Mouse (Mus musculus) lung, adult 2 months (tissue): Measurements from ENCODE around the gene Ap1s2. TPM values are rescaled to one million over a fixed set of nuclear protein-coding genes. Genes with fewer than 3 reads are reported as not detected.
A peak's percentile ranks its signal among the peaks of the same experiment; 100 is the strongest.

Source experiments
- DNase-seq: peaks from one replicate; pipeline ENCODE4 v3.0.0; 2022
- H3K4me1 ChIP-seq: fragments of 200-500 bp; 2 replicates; pipeline ENCODE4 v1.6.1; 2011; ENCODE audit warnings: low read length; ENCODE audit not compliant: control insufficient read depth, insufficient read depth
- H3K4me3 ChIP-seq: fragments of 200-500 bp; replicated peaks from 2 replicates; pipeline ENCODE3; 2011; ENCODE audit warnings: low read depth, mild to moderate bottlenecking, control low read depth, low read length; ENCODE audit errors: extremely low read depth
- CTCF ChIP-seq: fragments of 200-500 bp; IDR thresholded peaks from 2 replicates; pipeline ENCODE4 v1.5.1; 2011; ENCODE audit warnings: mild to moderate bottlenecking, low read length, control low read depth; ENCODE audit not compliant: insufficient read depth
- POLR2A ChIP-seq: fragments of 200-500 bp; IDR thresholded peaks from 2 replicates; pipeline ENCODE4 v1.6.1; 2011; ENCODE audit warnings: low read depth, mild to moderate bottlenecking, control low read depth, low read length, borderline replicate concordance; ENCODE audit errors: extremely low read depth
- WGBS: fragments of 180-500 bp; shearing (Covaris S2); methylation state at CpG from one replicate; pipeline ENCODE4 v1.1.7; 2018; 5-methylcytosine and 5-hydroxymethylcytosine counted together
- polyA plus RNA-seq: library from polyadenylated mRNA; depleted of rRNA; stranded (reverse); fragments of >200 nt; gene quantifications from 2 replicates; pipeline ENCODE4 v1.2.3, GENCODE M21; 2012; rRNA removed

The Ap1s2 gene
- polyA plus RNA-seq, 1 experiment, result 6.6 TPM

DNA sequence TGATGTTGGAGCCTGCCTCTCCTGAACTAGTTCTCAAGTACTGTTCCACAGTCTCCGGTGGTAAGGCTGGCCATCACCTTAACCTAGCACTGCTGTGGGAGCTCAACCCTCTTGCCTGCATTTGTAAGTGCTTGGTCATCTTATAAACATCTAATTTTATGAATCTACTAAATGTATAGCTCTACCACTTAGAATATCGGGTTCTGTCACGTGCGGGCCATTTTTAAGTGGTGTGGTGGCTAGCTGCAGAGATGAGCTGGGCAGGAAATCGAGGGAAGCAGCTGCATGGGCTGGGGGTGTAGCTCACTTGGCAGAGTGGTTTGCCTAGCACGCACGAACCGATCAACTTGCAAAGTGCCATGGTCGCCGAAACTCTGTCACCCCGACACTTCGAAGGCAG lies 48.6 kb downstream of the Ap1s2 start:
- Histone ChIP-seq H3K4me1 (no peaks in the 10 kb centered on the region), H3K4me3 (peak overlapping the region; percentile 96)
- DNase-seq, result no peak
- TF ChIP-seq POLR2A (no peak), CTCF (no peak)
- WGBS, result 36% methylated on average over 12 of the region's 12 CpGs

DNA sequence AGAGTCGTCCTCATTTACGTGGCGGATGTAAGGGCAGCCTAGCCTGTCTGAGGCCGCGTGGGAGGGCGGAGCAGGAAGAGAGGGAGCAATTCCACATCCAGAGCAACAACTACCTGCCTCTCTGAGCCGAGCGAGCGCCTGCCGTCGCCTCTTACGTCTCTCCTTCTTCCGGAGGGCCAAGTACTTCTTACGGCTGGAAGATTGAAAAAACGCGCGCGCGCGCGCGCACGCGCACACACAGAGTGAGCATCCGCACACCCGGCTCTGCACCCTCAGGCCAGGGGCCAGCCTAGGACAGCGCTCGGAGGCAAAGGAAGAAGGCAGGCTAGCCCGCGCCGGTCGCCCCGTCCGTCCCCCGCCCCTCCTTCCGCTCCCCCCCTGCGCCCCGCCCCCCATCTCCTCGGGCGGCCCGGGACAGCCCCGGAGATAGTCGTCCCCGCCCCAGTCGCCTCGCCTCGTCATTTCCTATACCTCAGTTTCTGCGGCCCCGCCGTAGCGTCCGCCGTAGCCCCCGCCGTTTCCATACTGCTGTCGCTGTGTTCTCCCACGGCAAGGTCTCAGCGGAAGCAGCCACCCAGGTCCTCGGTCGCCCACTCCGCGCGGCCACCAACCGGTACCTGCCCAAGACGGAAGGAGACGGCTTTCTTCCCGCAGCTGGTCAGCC lies 49.1 kb downstream of the Ap1s2 start:
- TF ChIP-seq POLR2A, result peak; percentile 62; the same call in 1 of the 2 replicates
- TF ChIP-seq CTCF, result no peak
- 29% methylated on average over 66 of the region's 67 CpGs for WGBS
- Histone ChIP-seq H3K4me3 (peak overlapping the region; percentile 96), H3K4me1 (no peaks in the 10 kb centered on the region)
- peak; percentile 52 for DNase-seq

DNA sequence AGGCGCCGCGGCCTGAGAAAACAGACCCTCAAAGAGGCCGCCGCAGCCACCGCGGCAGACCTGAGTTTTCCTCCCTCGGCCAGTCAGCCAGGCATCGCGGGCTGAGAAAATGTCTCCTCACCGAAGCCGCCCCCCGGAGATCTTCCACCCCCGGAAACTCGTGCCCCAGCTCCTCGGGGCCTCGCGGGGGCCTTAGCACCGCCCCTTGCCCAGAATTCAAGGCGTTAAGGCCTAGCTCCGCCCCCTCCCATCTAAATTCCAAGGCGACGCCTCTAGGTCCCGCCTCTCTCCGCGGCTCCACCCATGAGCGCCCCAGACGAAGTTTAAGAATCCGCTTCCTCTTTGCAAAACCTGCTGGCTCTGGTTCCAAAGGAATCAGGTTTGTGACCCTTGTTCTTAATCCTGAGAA lies 49.7 kb downstream of the Ap1s2 start, which contains the start of gene Zrsr2:
Zrsr2 (minus strand) TSS at position 195 of the 409 bp plus-strand sequence.
- DNase-seq, result peak; percentile 77
- no peaks in the 10 kb centered on the region for H3K4me1 ChIP-seq
- H3K4me3 ChIP-seq, result peak within 1 kb of the TSS; percentile 96
- TF ChIP-seq CTCF (no peak), POLR2A (peak; percentile 45; the same call in 1 of the 2 replicates)
- WGBS, result 29% methylated on average over 29 of the region's 29 CpGs

DNA sequence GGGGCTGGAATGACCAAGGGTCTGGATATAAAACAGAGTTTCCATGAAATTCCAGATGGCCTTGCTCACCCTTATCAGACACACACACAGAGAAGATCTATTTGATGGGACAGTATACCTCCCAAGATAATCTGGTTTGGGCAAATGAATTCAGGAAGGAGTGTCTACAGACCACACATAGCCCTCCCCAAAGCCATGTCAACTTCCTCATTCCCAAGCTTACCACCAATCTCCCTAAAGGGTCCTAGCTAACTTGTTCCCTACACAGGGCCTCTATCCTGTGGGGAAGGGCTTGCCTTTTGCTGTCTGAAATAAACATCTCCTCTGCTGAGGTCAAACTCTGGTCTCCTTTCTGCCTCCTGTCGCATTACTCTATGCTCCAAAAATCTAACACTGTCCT lies 72.3 kb downstream of the Ap1s2 start:
- TF ChIP-seq CTCF (no peak), POLR2A (no peak)
- no peak overlapping the region for H3K4me3 ChIP-seq
- 97% methylated on average over 1 of the region's 1 CpGs for WGBS
- DNase-seq, result no peak
- H3K4me1 ChIP-seq, result no peaks in the 10 kb centered on the region

DNA sequence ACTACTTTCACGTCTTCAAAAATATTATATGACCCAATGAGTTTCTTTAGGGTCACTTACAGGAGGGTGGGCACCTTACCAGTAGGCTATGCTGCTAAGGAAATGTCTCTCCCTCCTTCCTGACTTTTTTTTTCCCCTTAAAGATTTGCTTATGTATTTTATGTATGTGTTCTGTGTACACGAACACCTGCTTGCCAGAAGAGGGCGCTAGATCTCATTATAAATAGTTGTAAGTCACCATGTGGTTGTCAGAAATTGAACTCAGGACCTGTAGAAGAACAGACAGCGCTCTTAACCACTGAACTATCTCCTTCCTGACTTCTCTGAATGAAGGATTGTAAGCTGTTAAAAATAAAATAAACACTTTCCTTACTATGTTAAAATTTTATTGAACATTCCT lies 72.7 kb downstream of the Ap1s2 start:
- 38% methylated on average over 4 of the region's 4 CpGs for WGBS
- TF ChIP-seq CTCF (no peak), POLR2A (no peak)
- Histone ChIP-seq H3K4me1 (no peaks in the 10 kb centered on the region), H3K4me3 (no peak overlapping the region)
- DNase-seq, result no peak

DNA sequence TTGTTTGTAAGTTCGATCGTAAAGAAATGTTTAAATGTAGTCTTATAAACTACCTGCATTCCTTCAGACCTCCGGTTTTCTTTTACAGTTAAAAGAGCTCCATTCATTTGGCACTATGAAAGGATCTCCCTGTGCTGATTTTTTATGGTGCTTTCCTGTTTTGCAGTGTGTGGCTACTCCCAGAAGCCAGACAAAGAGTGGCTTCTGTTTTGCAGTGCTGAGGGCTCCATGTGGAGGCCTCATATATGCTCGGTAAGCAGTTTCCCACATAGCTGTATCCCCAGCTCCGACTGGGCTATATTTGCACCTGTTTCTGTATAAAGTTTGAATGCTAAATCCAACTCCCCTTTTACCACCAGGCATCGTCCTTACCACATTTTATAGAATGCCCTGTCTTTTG lies 73.3 kb downstream of the Ap1s2 start:
- DNase-seq, result no peak
- WGBS, result 82% methylated on average over 6 of the region's 6 CpGs
- TF ChIP-seq POLR2A (no peak), CTCF (no peak)
- H3K4me1 ChIP-seq, result no peaks in the 10 kb centered on the region
- H3K4me3 ChIP-seq, result no peak overlapping the region

Other genes with a start within 250 kb of the Ap1s2 start
- gene Rnf138rt1, start 147.7 kb upstream of the Ap1s2 start, polyA plus RNA-seq, result 0.22 and 0.26 TPM in 2 replicates
- 9.7 and 13.5 TPM in 2 replicates for gene Zrsr2, start 49.6 kb downstream of the Ap1s2 start, polyA plus RNA-seq
- 4.5 and 4.7 TPM in 2 replicates for gene Car5b, start 119.0 kb downstream of the Ap1s2 start, polyA plus RNA-seq
- 5.3 and 5.7 TPM in 2 replicates for gene Siah1b, start 167.5 kb downstream of the Ap1s2 start, polyA plus RNA-seq
- not detected in 2 replicates for gene Cltrn, start 179.8 kb downstream of the Ap1s2 start, polyA plus RNA-seq
- gene Ace2, start 230.3 kb downstream of the Ap1s2 start, polyA plus RNA-seq, result 1.9 and 3.3 TPM in 2 replicates